Mouse (Mus musculus) urinary bladder, postnatal 25 days (tissue): ENCODE data around the gene Inka1.
A peak's percentile ranks its signal among the peaks of the same experiment; 100 is the strongest.

Experiments used
- DNase-seq: peaks from one replicate; pipeline ENCODE4 v3.0.0; 2022; ENCODE audit warnings: low spot score

Gene Inka1

GRCm38 (mm10) chr9:107955613-107956289 is 29.9 kb downstream of the Inka1 start:
- DNase-seq: no peak

DNA sequence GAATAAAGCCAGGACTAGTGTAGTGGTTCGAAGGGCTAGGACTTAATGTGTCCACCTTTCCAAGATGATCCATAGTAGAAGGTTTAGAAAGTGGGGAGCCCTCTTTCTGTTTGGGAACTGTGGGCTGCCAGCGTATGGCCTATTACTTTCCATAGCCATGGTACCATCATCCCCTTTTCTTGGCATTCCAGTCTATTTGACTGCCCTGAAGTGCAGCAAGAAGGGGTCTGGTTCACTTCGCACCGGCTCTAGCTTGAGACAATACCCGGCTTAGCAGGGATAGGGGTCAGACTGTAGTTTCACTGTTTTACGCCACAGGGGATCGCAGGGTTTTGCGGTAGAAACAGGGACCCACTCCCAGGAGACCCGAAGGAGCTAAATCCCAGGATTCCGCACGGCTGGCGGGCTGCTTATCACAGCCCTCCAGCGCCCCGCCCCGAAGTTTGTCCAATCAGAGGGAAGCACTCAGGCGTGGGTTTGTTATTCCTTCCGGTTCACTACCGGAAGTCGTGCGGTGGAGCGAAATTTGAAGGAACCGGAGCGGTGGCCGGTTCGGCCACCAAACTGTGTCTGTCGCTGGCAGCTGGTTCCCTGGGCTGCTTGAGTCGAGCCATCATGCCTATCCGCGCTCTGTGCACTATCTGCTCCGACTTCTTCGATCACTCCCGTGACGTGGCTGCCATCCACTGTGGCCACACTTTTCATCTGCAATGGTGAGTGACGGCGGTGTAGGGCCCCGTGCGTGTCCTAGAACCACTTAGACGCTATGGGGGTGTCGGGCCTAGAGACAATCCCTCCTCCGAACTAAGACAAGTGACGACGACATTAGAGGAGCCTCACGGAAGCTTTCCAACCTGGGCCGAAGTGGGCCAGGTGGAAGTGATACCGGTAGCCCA is 35.0 kb downstream of the Inka1 start:
- DNase-seq: peak; percentile 91

DNA sequence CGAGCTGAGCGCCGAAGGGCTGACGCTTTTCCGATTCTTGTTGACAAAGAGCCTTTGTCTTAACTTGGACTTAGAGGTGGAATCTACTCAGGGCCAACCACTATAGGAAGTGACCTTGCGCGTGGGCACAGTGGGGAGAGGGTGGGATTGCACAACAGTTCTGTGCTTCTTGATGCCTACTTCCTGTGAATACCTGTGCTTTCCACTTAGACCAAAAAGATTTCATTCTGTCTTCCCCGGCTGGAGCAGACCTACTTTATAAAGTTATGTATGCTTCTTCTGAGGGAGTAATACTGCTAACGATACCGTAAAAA is 35.8 kb downstream of the Inka1 start, which contains the start of gene Traip:
Gene Traip, plus strand, starts transcription at position 215 of the 314 bp plus-strand sequence.
- no peak for DNase-seq

GRCm38 (mm10) chr9:107949184-107949921 is 36.3 kb downstream of the Inka1 start:
- DNase-seq: no peak

DNA sequence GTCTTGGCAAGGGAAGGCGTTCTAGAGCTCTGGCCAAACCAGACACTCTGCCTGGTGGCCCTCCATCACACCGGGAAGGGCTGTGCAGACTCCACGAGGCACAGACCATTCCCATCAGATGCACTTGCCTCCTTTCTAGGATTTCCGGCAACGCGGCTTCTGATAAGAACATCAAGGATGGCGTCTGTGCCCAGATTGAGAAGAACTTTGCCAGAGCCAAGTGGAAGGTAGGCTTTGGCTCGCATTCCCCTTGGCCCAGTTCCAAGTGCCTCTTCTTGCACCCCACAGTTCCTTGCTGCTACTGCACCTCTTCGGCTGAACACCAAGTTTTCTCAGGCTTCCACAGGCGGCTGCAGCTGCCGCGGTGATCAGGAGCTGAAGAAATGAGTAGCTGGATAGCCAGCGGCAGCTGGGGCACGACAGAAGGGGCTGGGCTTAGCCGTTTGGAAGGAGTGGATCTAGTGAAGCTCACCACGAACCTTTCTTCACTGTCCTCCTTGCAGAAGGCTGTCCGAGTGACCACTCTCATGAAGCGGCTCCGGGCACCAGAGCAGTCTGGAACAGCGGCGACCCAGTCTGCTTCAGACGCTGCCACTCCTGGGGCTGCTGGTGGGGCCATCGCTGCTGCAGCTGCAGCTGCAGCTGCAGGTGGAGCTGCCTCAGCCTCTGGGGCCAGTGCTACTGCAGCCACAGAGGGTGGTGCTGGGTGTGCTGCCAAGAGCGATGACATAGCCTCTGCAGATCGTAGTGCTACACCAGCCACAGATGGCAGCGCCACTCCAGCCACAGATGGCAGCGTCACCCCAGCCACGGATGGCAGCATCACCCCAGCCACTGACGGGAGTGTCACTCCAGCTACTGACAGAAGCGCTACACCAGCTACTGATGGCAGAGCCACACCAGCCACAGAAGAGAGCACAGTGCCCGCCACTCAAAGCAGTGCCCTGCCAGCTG is 38.2 kb downstream of the Inka1 start:
- DNase-seq: no peak

DNA sequence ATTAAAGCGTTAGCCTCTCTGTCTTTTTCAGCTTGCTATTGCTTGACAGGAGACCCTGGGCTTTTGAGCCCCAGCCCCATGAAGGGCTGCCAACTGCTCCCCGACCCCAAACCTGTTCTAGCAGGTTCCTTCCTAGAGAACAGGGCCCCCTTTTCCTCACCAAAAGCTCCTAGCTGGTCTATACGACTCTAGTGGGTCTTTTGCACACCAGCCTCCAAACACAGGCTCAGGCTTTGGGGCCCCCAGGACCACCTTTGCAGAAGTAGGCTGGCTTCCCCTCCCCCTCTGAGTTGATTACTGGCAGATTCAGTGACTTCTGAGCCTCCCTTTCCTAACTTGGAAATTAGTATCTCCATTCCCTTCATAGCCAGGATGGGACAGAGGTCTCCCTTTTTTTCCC is 48.8 kb downstream of the Inka1 start:
- DNase-seq: no peak

- DNase-seq: no peak
Observed at GRCm38 (mm10) chr9:107936215-107936822, 49.4 kb downstream of the Inka1 start.

DNA sequence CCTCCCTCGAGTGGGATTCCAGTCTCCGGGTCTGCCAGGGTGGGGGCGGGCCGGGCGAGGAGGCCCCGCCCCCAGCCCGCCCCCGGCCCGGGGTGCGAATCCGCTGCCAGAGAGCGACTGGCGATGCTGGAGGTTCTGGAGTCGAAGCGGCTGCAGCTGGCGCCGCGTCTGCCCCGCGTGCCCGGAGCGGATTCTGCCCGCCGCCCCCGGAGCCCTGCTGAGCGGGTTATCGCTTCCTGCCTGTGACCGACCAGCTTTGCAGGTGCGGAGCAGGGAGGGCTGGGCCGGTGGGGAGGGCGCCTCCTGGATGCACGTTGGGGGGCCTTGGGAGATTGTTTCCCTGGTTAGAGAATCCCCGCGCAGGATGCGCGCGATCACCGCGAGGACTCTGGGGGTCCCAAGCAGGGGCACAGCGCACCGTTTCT is 49.9 kb downstream of the Inka1 start:
- DNase-seq: no peak

GRCm38 (mm10) chr9:107935374-107935773 is 50.3 kb downstream of the Inka1 start, which contains the start of gene Camkv:
Gene Camkv, plus strand, starts transcription at chr9:107935674.
- DNase-seq: no peak
